Mouse (Mus musculus): Measurements from ENCODE around the gene Mertk. TPM values are rescaled to one million over a fixed set of nuclear protein-coding genes. Genes with fewer than 3 reads are reported as not detected.
A peak's percentile ranks its signal among the peaks of the same experiment; 100 is the strongest.

Mertk gene
- polyA plus RNA-seq, 1 experiment from 2014 or later: 3.6 TPM

GRCm38 (mm10) chr2:128816311-128816710 is 117.6 kb downstream of the Mertk start:
- no peaks in the 10 kb centered on the region for H3K9me3 ChIP-seq
- no peak overlapping the region for H3K4me2 ChIP-seq (replicated peaks)
- no peak for ATAC-seq (ENCODE audit: low FRiP score, low read depth)
- 74% methylated on average over 1 of the region's 1 CpGs for WGBS
- no peak overlapping the region for H3K4me3 ChIP-seq
- no peaks in the 10 kb centered on the region for H3K27me3 ChIP-seq (replicated peaks)
- no peak overlapping the region for H3K27ac ChIP-seq
- no peaks in the 10 kb centered on the region for H3K36me3 ChIP-seq
- no peak overlapping the region for H3K9ac ChIP-seq
- peaks cover 8% of the 10 kb centered on the region; the same call in 1 of the 2 replicates for H3K4me1 ChIP-seq

- Histone ChIP-seq H3K9ac (no peak overlapping the region), H3K4me2 (replicated peaks) (peak overlapping the region; percentile 79), H3K4me3 (no peak overlapping the region), H3K9me3 (no peaks in the 10 kb centered on the region), H3K27me3 (replicated peaks) (no peaks in the 10 kb centered on the region), H3K4me1 (peaks cover 8% of the 10 kb centered on the region; the same call in 1 of the 2 replicates), H3K36me3 (no peaks in the 10 kb centered on the region), H3K27ac (no peak overlapping the region)
- 44% methylated on average over 6 of the region's 6 CpGs for WGBS
- ATAC-seq (ENCODE audit: low FRiP score, low read depth): no peak
Observed at GRCm38 (mm10) chr2:128816916-128817315, 118.2 kb downstream of the Mertk start.

GRCm38 (mm10) chr2:128817387-128817785 is 118.6 kb downstream of the Mertk start:
- peak overlapping the region; percentile 79 for H3K4me2 ChIP-seq (replicated peaks)
- peaks cover 8% of the 10 kb centered on the region; the same call in 1 of the 2 replicates for H3K4me1 ChIP-seq
- peak overlapping the region; percentile 89 for H3K4me3 ChIP-seq
- peak; percentile 59; the same call in 1 of the 2 replicates for ATAC-seq (ENCODE audit: low FRiP score, low read depth)
- 2% methylated on average over 7 of the region's 7 CpGs for WGBS
- no peaks in the 10 kb centered on the region for H3K9me3 ChIP-seq
- H3K36me3 ChIP-seq: no peaks in the 10 kb centered on the region
- H3K27me3 ChIP-seq (replicated peaks): no peaks in the 10 kb centered on the region
- no peak overlapping the region for H3K9ac ChIP-seq
- H3K27ac ChIP-seq: peak overlapping the region; percentile 60; the same call in 1 of the 2 replicates

- no peaks in the 10 kb centered on the region for H3K36me3 ChIP-seq
Observed at GRCm38 (mm10) chr2:128817786-128818681, 119.3 kb downstream of the Mertk start, which contains the start of gene Tmem87b. Gene Tmem87b (plus strand): TSS chr2:128818118.

GRCm38 (mm10) chr2:128818956-128819643 is 120.3 kb downstream of the Mertk start:
- H3K9me3 ChIP-seq: no peaks in the 10 kb centered on the region
- 22% methylated on average over 14 of the region's 14 CpGs for WGBS
- H3K4me2 ChIP-seq (replicated peaks): peak overlapping the region; percentile 79
- peak overlapping the region; percentile 89 for H3K4me3 ChIP-seq
- peak overlapping the region; percentile 86 for H3K9ac ChIP-seq
- H3K27me3 ChIP-seq (replicated peaks): no peaks in the 10 kb centered on the region
- no peaks in the 10 kb centered on the region for H3K36me3 ChIP-seq
- peaks cover 8% of the 10 kb centered on the region; the same call in 1 of the 2 replicates for H3K4me1 ChIP-seq
- 0 out of 2 replicates have a peak, but pooled peaks have one; percentile 1 for ATAC-seq (ENCODE audit: low FRiP score, low read depth)
- peak overlapping the region; percentile 95; the same call in 1 of the 2 replicates for H3K27ac ChIP-seq

More at GRCm38 (mm10) chr2:128817786-128818681, 119.3 kb downstream of the Mertk start, which contains the start of gene Tmem87b:
- WGBS: under 1% methylated on average over 59 of the region's 59 CpGs
- peak within 1 kb of the TSS; percentile 95 for H3K27ac ChIP-seq
- no peaks in the 10 kb centered on the region for H3K27me3 ChIP-seq (replicated peaks)
- H3K9ac ChIP-seq: peak within 1 kb of the TSS; percentile 86
- H3K4me3 ChIP-seq: peak within 1 kb of the TSS; percentile 89
- peak; percentile 90 for ATAC-seq (ENCODE audit: low FRiP score, low read depth)
- H3K4me1 ChIP-seq: peaks cover 8% of the 10 kb centered on the region; the same call in 1 of the 2 replicates
- H3K4me2 ChIP-seq (replicated peaks): peak within 1 kb of the TSS; percentile 79
- no peaks in the 10 kb centered on the region for H3K9me3 ChIP-seq

- no peak overlapping the region for H3K4me3 ChIP-seq
- H3K9ac ChIP-seq: no peak overlapping the region
- 81% methylated on average over 2 of the region's 2 CpGs for WGBS
Observed at GRCm38 (mm10) chr2:128820631-128821030, 121.9 kb downstream of the Mertk start.

GRCm38 (mm10) chr2:128823893-128824292 is 125.1 kb downstream of the Mertk start:
- no peak for ATAC-seq (ENCODE audit: low FRiP score, low read depth)
- Histone ChIP-seq H3K27me3 (replicated peaks) (no peaks in the 10 kb centered on the region), H3K36me3 (peaks cover 13% of the 10 kb centered on the region), H3K4me2 (replicated peaks) (no peak overlapping the region), H3K4me3 (no peak overlapping the region), H3K9ac (no peak overlapping the region), H3K27ac (no peak overlapping the region), H3K9me3 (no peaks in the 10 kb centered on the region), H3K4me1 (peaks cover 7% of the 10 kb centered on the region; the same call in 1 of the 2 replicates)
- WGBS: 90% methylated on average over 5 of the region's 5 CpGs

More at GRCm38 (mm10) chr2:128820631-128821030, 121.9 kb downstream of the Mertk start:
- Histone ChIP-seq H3K27me3 (replicated peaks) (no peaks in the 10 kb centered on the region), H3K4me2 (replicated peaks) (no peak overlapping the region), H3K9me3 (no peaks in the 10 kb centered on the region), H3K4me1 (peaks cover 8% of the 10 kb centered on the region; the same call in 1 of the 2 replicates), H3K36me3 (peaks cover 4% of the 10 kb centered on the region; the same call in 1 of the 2 replicates), H3K27ac (no peak overlapping the region)
- no peak for ATAC-seq (ENCODE audit: low FRiP score, low read depth)

- Histone ChIP-seq H3K27me3 (replicated peaks) (no peaks in the 10 kb centered on the region), H3K4me3 (no peak overlapping the region), H3K9me3 (no peaks in the 10 kb centered on the region), H3K27ac (no peak overlapping the region), H3K9ac (no peak overlapping the region), H3K4me1 (no peaks in the 10 kb centered on the region), H3K4me2 (replicated peaks) (no peak overlapping the region), H3K36me3 (peaks cover 40% of the 10 kb centered on the region)
- 95% methylated on average over 1 of the region's 1 CpGs for WGBS
- no peak for ATAC-seq (ENCODE audit: low FRiP score, low read depth)
Observed at GRCm38 (mm10) chr2:128827787-128828186, 129.0 kb downstream of the Mertk start.

GRCm38 (mm10) chr2:128832611-128833010 is 133.9 kb downstream of the Mertk start:
- Histone ChIP-seq H3K27me3 (replicated peaks) (no peaks in the 10 kb centered on the region), H3K4me2 (replicated peaks) (no peak overlapping the region), H3K9ac (no peak overlapping the region), H3K4me3 (no peak overlapping the region), H3K9me3 (no peaks in the 10 kb centered on the region), H3K4me1 (no peaks in the 10 kb centered on the region), H3K27ac (no peak overlapping the region), H3K36me3 (peaks cover 76% of the 10 kb centered on the region)
- no peak for ATAC-seq (ENCODE audit: low FRiP score, low read depth)
- 92% methylated on average over 3 of the region's 3 CpGs for WGBS

- Histone ChIP-seq H3K9ac (no peak overlapping the region), H3K36me3 (peaks cover 79% of the 10 kb centered on the region), H3K4me1 (no peaks in the 10 kb centered on the region), H3K27me3 (replicated peaks) (no peaks in the 10 kb centered on the region), H3K27ac (no peak overlapping the region), H3K4me3 (no peak overlapping the region), H3K4me2 (replicated peaks) (no peak overlapping the region), H3K9me3 (no peaks in the 10 kb centered on the region)
- no peak for ATAC-seq (ENCODE audit: low FRiP score, low read depth)
- 96% methylated on average over 2 of the region's 2 CpGs for WGBS
Observed at GRCm38 (mm10) chr2:128833035-128833434, 134.3 kb downstream of the Mertk start.

- H3K27ac ChIP-seq: no peak overlapping the region
- H3K4me2 ChIP-seq (replicated peaks): no peak overlapping the region
- WGBS: 97% methylated on average over 2 of the region's 2 CpGs
- ATAC-seq (ENCODE audit: low FRiP score, low read depth): no peak
- peaks cover 80% of the 10 kb centered on the region for H3K36me3 ChIP-seq
- no peaks in the 10 kb centered on the region for H3K9me3 ChIP-seq
- no peaks in the 10 kb centered on the region for H3K4me1 ChIP-seq
- H3K27me3 ChIP-seq (replicated peaks): no peaks in the 10 kb centered on the region
- no peak overlapping the region for H3K9ac ChIP-seq
- H3K4me3 ChIP-seq: no peak overlapping the region
Observed at GRCm38 (mm10) chr2:128833435-128833834, 134.7 kb downstream of the Mertk start.

- Histone ChIP-seq H3K4me2 (replicated peaks) (no peak overlapping the region), H3K27ac (no peak overlapping the region), H3K36me3 (peaks cover 78% of the 10 kb centered on the region), H3K4me3 (no peak overlapping the region), H3K9ac (no peak overlapping the region), H3K9me3 (no peaks in the 10 kb centered on the region), H3K4me1 (no peaks in the 10 kb centered on the region), H3K27me3 (replicated peaks) (no peaks in the 10 kb centered on the region)
- no peak for ATAC-seq (ENCODE audit: low FRiP score, low read depth)
- 94% methylated on average over 8 of the region's 8 CpGs for WGBS
Observed at GRCm38 (mm10) chr2:128837531-128837930, 138.8 kb downstream of the Mertk start.

All from neural tube, embryonic 12.5 days (tissue).